In the genomic region with DNA sequence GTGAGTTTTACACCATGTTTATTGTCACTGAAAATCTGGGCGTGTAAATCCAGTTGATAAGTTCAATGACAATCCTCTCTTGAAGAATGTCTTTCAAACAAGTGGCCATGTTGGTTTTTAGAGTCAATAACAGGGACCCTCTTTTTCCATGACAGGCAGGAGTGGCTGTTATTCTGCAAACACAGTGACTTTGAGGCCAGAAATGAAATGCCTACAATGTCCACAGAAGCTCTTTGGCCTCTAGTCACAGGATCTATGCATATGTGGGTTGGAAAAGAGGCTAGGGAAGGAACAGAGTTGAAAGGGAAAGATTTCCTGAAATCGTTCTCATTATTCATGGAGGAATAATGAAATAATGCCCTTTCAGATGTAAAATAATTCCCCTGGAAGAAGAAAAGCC, we compare ENCODE assay signal across 28 mouse cellular contexts.
DNase-seq lines count a peak whose midpoint lies in the region; ATAC-seq and TF ChIP-seq lines count a peak whose summit lies in the region.
"Had no signal": no experiment of that assay in that cellular context is flagged by ENCODE, and none has a peak within 500 bp of the region (broad histone marks: within the 10 kb centered on the region; RNA-seq: fewer than 3 reads in every experiment).

No protein-coding gene starts in this region.

- no peaks in the 10 kb centered on the region for H3K27me3 ChIP-seq in forebrain, embryonic 12.5 days
- no peaks in the 10 kb centered on the region for H3K27me3 ChIP-seq in forebrain, postnatal 0 days (ENCODE audit: insufficient read depth, low read length)
- no peaks in the 10 kb centered on the region for H3K27me3 ChIP-seq in midbrain, embryonic 13.5 days
- H3K27me3 ChIP-seq: embryonic facial prominence, embryonic 13.5 days; heart, embryonic 15.5 days; limb, embryonic 12.5 days; liver, embryonic 15.5 days; neural tube, embryonic 13.5 days had no signal

- DNase-seq in brain, embryonic 14.5 days (ENCODE audit: low read depth) = peak; percentile 62
- DNase-seq in forebrain, postnatal 0 days = no peak
- DNase-seq in adrenal gland, postnatal 25 days = no peak
- no peak for DNase-seq in MN1 (ENCODE audit: low spot score)
- DNase-seq in spleen, postnatal 4 days (ENCODE audit: low spot score in 2 of 2) = no peak
- no peak for DNase-seq in layer of hippocampus, adult 2 months (ENCODE audit: low spot score in 2 of 2)
- DNase-seq: adrenal gland, adult 2 months; B cell, adult 2 months; cerebellum, adult 11-12 months; cerebellum, adult 9-11 months; gastrocnemius, postnatal 14 days; heart, postnatal 36 days; kidney, adult 9 months; kidney, postnatal 14 days; lung, embryonic 14.5 days; lung, postnatal 14 days; right cerebral cortex, postnatal 4 days; thymus, postnatal 14 days had no signal

- no peak for TF ChIP-seq CTCF in brain, embryonic 14.5 days (IDR thresholded peaks at IDR 0.05; ENCODE audit: borderline replicate concordance, extremely low read depth, insufficient read depth, insufficient read length)
- no peak for TF ChIP-seq CTCF in forebrain, postnatal 0 days (IDR thresholded peaks at IDR 0.05; ENCODE audit: low read depth)
- TF ChIP-seq CTCF in layer of hippocampus, adult 2 months (conservative IDR thresholded peaks at IDR 0.05) = no peak

- TF ChIP-seq POLR2A in brain, embryonic 14.5 days (IDR thresholded peaks at IDR 0.05; ENCODE audit: borderline replicate concordance, extremely low read depth, insufficient read depth, insufficient read length, poor library complexity, severe bottlenecking) = no peak

- no peaks in the 10 kb centered on the region for H3K36me3 ChIP-seq in forebrain, embryonic 12.5 days (replicated peaks)
- no peaks in the 10 kb centered on the region for H3K36me3 ChIP-seq in forebrain, postnatal 0 days (ENCODE audit: insufficient read depth)
- H3K36me3 ChIP-seq in midbrain, embryonic 13.5 days = no peaks in the 10 kb centered on the region
- H3K36me3 ChIP-seq: embryonic facial prominence, embryonic 13.5 days; heart, embryonic 15.5 days; limb, embryonic 12.5 days; liver, embryonic 15.5 days; neural tube, embryonic 13.5 days had no signal

- WGBS in forebrain, embryonic 12.5 days = 37% methylated on average over 2 of the region's 2 CpGs
- WGBS in forebrain, postnatal 0 days = 28% methylated on average over 2 of the region's 2 CpGs
- 34% methylated on average over 2 of the region's 2 CpGs for WGBS in midbrain, embryonic 13.5 days

- no peak overlapping the region for H3K9ac ChIP-seq in forebrain, embryonic 12.5 days
- no peak overlapping the region for H3K9ac ChIP-seq in forebrain, postnatal 0 days
- no peak overlapping the region for H3K9ac ChIP-seq in midbrain, embryonic 13.5 days (replicated peaks)
- H3K9ac ChIP-seq: embryonic facial prominence, embryonic 13.5 days; heart, embryonic 15.5 days; limb, embryonic 12.5 days; liver, embryonic 15.5 days; lung, embryonic 14.5 days; neural tube, embryonic 13.5 days had no signal

- H3K4me1 ChIP-seq in forebrain, embryonic 12.5 days = peaks cover 10% of the 10 kb centered on the region
- H3K4me1 ChIP-seq in forebrain, postnatal 0 days (ENCODE audit: insufficient read depth) = no peaks in the 10 kb centered on the region
- H3K4me1 ChIP-seq in midbrain, embryonic 13.5 days (replicated peaks) = peaks cover 14% of the 10 kb centered on the region
- H3K4me1 ChIP-seq: embryonic facial prominence, embryonic 13.5 days; heart, embryonic 15.5 days; limb, embryonic 12.5 days; liver, embryonic 15.5 days had no signal

- H3K4me2 ChIP-seq in forebrain, embryonic 12.5 days = no peak overlapping the region
- no peak overlapping the region for H3K4me2 ChIP-seq in forebrain, postnatal 0 days (ENCODE audit: low read depth)
- H3K4me2 ChIP-seq in midbrain, embryonic 13.5 days (replicated peaks) = no peak overlapping the region
- H3K4me2 ChIP-seq: embryonic facial prominence, embryonic 13.5 days; heart, embryonic 15.5 days; limb, embryonic 12.5 days; liver, embryonic 15.5 days; lung, embryonic 14.5 days; neural tube, embryonic 13.5 days had no signal

- 0 out of 2 replicates have a peak overlapping the region, but pooled peaks have one; percentile 8 for H3K27ac ChIP-seq in forebrain, embryonic 12.5 days
- 0 out of 2 replicates have a peak overlapping the region, but pooled peaks have one; percentile 1 for H3K27ac ChIP-seq in forebrain, postnatal 0 days (ENCODE audit: low read depth, low read length)
- peak overlapping the region; percentile 19 for H3K27ac ChIP-seq in midbrain, embryonic 13.5 days
- H3K27ac ChIP-seq in layer of hippocampus, adult 2 months = no peak overlapping the region
- H3K27ac ChIP-seq: embryonic facial prominence, embryonic 13.5 days; heart, embryonic 15.5 days; left cerebral cortex, adult 2 months; limb, embryonic 12.5 days; liver, embryonic 15.5 days; neural tube, embryonic 13.5 days had no signal

- ATAC-seq in forebrain, embryonic 12.5 days (ENCODE audit: low FRiP score) = 0 out of 2 replicates have a peak, but pooled peaks have one; percentile 24
- ATAC-seq in forebrain, postnatal 0 days = 0 out of 2 replicates have a peak, but pooled peaks have one; percentile 14
- ATAC-seq in midbrain, embryonic 13.5 days = peak; percentile 61
- ATAC-seq: activated CD4-positive, CD25-positive, alpha-beta regulatory T cell, adult 4 months; intestine, postnatal 0 days had no signal

- H3K9me3 ChIP-seq in forebrain, embryonic 12.5 days = no peaks in the 10 kb centered on the region
- H3K9me3 ChIP-seq in forebrain, postnatal 0 days (ENCODE audit: low read length) = no peaks in the 10 kb centered on the region
- H3K9me3 ChIP-seq in midbrain, embryonic 13.5 days = no peaks in the 10 kb centered on the region
- H3K9me3 ChIP-seq: embryonic facial prominence, embryonic 13.5 days; heart, embryonic 15.5 days; limb, embryonic 12.5 days; liver, embryonic 15.5 days; neural tube, embryonic 13.5 days had no signal

- H3K4me3 ChIP-seq in forebrain, embryonic 12.5 days (replicated peaks) = no peak overlapping the region
- H3K4me3 ChIP-seq in forebrain, postnatal 0 days (ENCODE audit: low read depth, low read length) = no peak overlapping the region
- no peak overlapping the region for H3K4me3 ChIP-seq in midbrain, embryonic 13.5 days (replicated peaks)
- no peak overlapping the region for H3K4me3 ChIP-seq in layer of hippocampus, adult 2 months
- H3K4me3 ChIP-seq: embryonic facial prominence, embryonic 13.5 days; heart, embryonic 15.5 days; left cerebral cortex, adult 2 months; limb, embryonic 12.5 days; liver, embryonic 15.5 days; neural tube, embryonic 13.5 days had no signal
